Mouse (Mus musculus) megakaryocyte-erythroid progenitor cell, adult 5-6 weeks (primary cell): ENCODE measurements around the gene Poldip3. TPM values are rescaled to one million over a fixed set of nuclear protein-coding genes. Genes with fewer than 3 reads are reported as not detected.
"Not testable (repeated sequence)": the region's sequence is repeated elsewhere in the genome, so short reads cannot be mapped to it uniquely, and the experiment has no call there.

Experiments used
- ATAC-seq: replicated peaks from 2 replicates; pipeline ENCODE4 v1.8.0; 2016; ENCODE audit warnings: mild to moderate bottlenecking, inconsistent platforms; ENCODE audit not compliant: severe bottlenecking, poor library complexity, low FRiP score, low TSS enrichment
- total RNA-seq, 2 experiments: library from RNA; stranded (forward) in 1 of 2; stranded (reverse) in 1 of 2; fragments of 200-1000, 215-1000 nt in 1 of 2; fragments of >200 nt in 1 of 2; fragmentation: Nextera tagmentation in 1 of 2; gene quantifications; 2 replicates each; pipeline ENCODE4 v1.2.3; 2014 to 2017

Poldip3 gene
- total RNA-seq, 2 experiments from 2014 or later = 59.0 to 92.3 TPM

DNA sequence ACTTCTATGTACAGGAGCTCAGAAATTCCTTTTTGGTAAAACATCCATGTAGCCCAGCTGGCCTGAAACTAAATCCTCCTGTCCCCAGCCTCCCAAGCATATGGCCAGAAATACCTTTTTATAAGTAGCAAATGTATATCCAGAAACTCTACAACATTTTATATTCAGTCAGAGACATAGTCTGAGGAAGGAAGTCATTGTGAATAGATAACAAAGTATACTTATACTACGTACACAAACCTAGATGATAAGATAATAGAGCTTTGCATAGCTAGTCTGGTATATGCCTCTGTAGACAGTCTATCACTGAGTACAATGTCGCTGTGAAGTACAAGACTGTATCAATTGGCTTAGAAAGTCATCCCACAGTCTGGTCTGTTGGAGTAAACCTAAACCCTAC is 13.5 kb downstream of the Poldip3 start:
- ATAC-seq = no peak

DNA sequence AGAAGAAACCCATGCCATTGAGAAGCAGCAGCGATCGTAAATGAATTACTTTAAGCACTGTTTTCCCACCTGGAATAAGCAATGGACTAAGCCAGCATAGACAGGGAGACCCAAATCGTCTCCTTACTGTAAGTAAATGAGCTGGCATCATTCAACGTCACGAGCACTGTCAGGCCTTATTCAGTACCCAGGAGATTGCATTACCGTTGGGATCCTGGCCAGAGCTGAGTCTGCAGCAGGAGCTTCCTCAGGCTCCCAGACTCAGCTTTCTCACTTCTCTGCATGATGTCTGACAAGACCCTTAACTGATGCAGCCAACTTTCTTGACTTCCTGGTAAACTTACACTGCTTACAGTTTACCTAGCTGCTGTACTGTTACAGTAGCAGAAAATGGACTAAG is 14.5 kb downstream of the Poldip3 start:
- ATAC-seq = no peak

DNA sequence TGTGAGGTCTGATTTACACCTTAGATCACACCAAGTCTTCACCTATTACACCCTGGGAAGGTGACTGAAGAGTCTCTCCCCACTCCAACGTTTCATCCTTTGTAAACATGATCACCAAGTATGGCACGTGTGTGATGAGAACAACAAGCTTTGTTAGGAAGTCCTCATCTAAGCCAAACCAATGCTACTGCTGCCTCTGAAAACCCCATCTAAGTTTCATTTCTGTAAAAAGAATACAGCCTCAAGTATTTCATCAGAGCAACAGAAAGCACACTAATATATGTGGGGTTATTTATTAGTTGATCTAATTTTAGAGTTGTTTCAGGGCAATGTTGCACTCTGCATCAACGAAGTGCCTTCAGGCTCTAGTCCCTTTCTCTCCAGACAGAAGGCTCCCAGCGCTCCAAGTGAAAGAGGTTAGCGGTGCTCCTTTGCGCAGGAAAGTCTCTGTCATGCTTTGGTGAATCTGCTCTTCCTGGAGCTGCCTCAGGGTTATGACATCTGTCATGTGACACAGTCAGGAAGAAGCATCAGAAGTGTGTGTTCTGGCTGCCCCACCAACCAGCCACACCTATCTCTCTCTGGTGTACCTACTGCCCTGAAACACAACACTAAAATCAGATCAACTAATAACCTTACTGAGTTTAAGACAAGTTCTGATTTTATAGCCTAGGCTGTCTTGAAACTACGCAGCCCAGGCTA is 19.5 kb downstream of the Poldip3 start:
- no peak for ATAC-seq

DNA sequence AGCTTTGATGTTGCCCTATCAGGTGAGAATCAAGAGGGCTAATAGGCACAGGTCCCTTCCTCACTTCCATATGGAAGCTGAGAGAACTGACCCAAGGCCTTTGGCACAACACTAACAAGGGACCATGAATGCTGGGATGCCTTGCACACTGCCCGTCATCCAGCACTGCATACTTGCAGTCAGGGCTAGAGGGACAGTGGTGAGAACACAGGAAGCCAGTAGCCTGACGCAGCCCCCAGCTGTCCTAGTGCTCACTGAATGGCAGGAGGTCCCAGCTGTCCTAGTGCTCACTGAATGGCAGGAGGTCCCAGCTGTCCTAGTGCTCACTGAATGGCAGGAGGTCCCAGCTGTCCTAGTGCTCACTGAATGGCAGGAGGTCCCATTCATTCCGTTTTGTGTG is 22.1 kb downstream of the Poldip3 start:
- ATAC-seq = not testable (repeated sequence)

DNA sequence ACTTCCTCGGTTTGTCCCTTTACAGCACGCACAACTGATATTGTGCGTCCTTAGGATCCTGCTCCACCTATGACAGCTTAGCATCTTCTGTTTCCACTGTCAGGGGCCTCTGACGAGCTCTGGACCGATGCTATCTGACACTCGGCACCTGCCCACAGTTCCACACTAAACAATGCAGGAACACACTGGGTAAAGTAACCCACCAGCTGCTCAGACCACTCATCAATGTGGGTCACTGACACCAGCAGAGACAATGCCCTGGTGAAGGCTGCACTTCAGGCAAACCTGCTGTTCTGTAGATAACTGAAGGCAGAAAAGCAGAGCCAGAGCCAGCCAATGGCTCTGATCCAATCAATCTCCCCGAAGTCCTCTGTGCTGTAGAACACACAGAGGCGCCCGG is 22.6 kb downstream of the Poldip3 start:
- no peak for ATAC-seq

DNA sequence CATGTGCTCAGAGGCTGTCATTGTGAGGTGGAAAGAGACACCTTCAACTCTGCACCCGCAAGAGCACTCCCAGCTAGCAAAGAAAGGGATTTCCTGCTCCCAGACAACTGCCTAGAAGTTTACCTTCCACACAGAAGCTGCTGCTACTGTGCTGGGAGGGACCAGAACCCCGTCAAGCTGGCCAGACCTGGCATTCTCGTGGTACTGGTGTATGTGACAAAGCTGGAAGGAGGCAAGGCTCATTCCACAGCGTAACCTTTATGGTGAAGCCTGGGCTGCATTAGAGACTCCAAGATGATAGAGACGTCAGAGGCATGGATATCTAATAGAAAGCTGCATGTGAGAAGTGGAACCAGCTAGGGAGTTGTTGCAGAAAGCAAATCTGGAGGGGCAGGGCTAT is 24.6 kb downstream of the Poldip3 start:
- no peak for ATAC-seq

DNA sequence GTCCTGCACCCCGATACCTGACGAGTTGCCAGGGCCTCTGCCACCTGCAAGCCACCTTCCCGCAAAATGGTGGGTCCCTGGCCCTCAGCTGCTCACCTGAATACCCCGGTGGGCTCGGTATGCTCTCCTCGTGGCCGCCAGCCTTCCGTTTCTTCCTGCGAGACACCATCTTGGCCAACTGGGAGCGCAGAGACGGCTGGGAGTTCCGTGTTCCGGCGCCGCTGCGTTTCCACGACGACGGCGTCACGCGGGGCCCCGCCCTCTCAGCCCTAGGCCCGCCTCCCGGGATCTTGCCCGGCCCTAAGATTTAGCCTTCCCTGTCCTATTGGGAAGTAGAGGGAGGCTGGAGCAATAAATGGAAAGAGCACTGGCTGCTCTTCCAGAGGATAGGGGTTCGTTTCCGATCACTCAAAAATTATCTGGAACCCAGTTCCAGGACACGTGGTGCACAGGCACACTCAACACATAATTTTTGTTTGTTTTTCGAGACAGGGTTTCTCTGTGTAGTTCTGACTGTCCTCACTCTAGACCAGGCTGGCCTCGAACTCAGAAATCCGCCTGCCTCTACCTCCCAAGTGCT is 26.5 kb downstream of the Poldip3 start, which contains the start of gene Rrp7a:
Gene Rrp7a, minus strand, starts transcription at position 236 of the 580 bp plus-strand sequence.
- ATAC-seq = peak; percentile 85

DNA sequence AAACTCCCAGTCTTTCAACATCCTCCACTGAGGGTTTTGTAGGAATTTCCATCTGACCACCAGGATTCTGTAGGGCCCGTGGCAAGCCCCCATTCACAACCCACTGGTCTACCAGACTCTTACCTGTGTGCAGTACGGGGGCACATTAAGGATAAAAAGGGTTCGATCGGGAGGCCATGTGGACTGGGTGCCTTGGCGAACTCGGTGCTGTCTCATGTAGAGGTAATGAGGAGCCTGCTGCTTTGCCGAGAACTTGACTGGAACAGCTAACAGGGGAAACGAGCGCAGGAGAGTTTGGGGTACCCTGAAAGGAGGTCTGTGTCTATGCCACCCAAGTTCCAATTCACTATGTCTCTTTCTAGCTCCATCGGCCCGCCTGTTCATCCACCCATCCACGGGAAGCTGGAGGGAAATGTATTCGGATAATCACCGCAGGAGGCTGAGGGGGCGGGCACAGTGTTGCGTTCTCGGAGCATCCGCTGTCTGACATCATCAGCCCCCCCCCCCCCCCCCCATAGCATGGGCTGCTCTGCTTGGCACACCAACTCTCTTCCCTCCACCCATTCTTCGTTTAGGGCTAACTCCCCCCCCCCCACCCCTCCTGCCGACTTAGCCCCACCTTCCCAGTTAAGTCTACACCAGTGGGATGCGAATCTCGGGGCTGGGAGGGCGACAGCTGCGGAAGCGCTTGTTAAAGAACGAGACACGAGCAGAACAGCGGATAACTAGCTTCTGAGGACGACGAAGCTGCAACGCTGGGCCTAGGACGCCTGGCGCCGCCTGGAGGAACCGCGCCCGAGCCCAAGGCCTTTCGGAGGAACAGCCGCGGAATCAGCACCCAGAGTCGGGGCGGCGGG is 27.2 kb downstream of the Poldip3 start:
- peak; percentile 20 for ATAC-seq

DNA sequence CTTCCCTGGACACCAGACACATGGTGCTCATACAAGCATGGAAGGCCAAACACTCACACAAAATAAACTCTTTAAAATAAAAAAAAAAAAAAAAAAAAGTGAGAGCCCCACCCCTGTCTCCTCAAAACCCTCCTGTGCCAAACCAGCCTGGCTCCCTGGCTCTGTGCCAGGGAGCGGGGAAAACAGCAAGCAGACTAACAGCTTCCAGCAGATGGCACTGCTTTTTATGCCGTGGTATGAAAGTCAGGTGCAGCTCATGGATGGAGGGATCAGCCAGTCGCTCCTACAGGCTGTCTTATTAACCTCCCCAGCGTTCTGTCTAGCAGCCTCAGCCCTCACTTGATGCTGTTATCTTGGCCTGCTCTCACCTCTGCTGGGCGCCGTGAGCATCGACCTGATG is 30.8 kb downstream of the Poldip3 start:
- peak; percentile 45 for ATAC-seq

DNA sequence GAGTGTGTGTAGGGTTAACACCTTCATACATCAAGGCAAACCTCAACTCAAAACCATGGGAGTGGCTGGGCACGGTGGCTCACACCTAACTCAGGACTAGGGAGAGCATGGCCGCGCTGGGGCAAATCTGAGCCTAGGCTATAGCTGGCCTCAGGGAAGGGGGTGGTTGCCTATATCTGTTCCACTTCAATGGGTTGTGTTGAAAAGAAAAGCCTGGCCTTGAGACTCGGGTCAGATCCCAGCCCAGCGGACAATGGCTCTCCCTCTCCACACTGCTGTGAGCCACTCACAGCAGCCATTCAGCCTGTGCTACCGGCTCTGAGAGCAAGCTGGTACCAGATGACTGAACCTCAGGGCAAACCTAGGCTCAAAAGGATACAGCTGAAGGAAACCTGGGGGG is 34.1 kb downstream of the Poldip3 start:
- ATAC-seq = no peak

DNA sequence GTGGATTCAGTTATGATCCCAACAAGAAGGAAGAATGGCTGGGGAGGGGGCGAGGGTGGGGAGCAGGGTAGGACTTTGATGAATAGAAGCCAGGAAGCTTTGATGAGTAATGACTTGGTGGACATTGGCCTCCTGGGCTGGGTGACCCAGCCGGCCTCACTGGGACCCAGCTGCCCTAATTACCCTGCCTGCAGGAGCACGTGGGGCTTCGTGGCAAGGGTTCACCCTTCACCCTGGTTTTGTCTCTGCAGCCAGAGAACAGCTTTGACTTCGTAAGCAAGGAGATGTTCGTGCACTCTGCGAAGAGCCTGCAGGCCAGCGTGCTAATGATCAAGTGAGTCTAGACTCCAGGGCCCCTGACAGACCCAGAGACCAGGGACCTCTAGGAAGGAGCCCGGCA is 35.1 kb downstream of the Poldip3 start:
- no peak for ATAC-seq

DNA sequence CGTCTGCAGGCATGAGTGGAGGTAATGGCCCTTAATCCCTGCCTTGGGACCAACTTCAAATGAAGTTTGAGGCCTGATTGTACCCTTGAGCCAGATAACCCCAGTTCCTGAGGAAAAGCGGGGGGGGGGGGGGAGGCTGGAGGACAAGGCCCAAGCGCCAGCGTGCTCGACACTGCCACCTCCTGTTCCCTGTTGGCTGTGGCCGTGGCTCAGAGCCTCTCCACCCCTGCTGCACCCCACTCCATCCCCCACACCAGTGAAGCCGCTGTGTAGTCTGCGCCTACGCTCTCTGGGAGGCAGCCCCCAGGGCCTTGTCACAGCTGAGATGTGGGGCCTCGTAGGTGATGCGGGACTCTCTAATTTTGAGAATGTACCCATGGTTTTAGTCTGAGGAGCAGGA is 36.3 kb downstream of the Poldip3 start:
- peak; percentile 85 for ATAC-seq

DNA sequence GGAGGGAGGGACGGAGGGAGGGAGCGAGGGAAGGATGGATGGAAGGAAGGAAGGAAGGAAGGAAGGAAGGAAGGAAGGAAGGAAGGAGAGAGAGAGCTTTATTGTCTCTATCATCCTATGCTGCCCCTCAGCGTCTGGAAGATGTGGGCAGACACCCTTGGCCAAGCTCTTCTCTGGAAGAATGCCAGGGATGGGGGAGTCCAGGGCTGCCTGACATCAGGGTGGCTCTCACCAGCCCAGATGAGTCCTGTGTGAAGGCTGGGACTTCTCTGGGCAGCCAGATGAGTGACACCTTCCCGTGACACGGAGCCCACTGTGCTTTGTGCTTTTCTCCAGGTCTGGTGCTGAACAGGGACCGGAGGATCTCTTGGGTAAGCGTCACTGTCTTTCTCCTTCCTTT is 37.3 kb downstream of the Poldip3 start:
- ATAC-seq = no peak

DNA sequence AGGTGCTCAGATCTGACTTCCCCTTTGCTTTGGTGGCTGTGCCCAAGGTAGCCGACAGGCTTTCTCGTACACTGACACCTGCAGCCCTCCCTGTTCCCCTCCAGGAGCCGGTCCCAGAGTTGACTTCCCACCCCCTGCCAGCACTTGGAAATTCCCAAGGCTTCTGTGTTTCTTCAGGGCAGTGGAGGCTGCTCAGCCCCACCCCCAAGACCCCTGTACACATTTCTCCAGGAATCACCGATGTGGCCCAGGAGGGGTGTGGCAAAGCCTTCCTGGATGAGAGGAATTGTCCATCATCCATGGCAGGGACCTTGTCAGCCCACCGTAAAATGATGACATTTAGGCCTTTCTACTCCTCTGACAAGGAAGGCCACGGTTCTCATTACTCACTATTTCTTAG is 37.9 kb downstream of the Poldip3 start:
- no peak for ATAC-seq

DNA sequence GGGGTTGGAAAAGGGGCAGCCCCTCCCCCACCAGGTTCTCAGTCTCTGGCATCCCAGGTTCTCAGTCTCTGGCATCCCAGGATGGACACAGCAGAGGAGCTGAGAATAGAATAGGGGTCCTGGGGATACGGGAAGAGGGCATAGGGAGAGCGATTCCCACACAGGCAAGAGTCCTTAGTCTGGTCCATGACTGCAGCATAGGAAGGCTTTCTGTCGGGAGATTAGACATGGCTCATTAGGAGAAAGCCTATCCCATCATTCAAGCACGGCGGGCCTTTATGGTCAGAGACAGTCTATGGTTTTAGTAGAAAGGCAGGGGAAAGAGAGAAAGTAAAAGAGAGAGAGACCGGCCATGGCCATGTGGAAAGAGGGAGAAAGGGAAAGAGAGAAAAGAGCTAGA is 41.4 kb downstream of the Poldip3 start:
- ATAC-seq = no peak

DNA sequence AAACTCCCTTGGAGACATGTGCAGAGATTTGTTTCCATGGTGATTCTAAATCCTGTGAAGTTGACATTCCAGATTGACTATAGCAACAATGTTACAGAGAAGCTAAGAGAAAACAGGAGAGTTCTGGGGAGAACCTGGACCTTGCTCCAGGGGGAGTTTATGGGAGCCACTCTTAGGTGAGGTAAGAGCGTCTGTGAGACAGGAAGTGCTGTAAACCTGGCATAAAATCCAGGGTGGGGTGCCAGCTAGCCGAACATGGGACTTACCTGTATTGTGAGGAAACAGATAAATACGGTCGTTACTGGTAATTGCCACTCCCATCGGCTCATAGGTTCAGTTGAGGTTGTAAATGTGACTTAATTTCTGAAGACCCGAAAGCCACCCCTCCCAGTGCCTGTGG is 42.8 kb downstream of the Poldip3 start:
- no peak for ATAC-seq

DNA sequence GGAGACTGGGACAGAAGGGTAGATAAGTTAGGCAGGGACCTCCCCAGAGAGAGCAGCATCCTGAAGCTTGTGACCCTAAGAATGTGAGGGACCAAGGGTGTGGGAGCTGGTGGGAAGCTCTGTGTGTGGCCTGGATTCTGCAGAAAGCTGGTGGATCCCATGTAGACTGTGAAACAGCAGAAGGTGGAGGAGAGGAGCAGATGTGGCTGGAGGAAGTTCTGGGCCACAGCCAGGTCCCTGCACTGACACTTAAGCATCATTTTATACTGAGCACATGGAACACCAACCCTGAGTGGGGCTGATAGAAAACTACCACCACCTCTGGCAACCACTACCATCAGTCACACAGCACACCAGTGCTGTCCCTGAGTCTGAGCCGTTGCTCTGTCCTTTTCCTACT is 46.1 kb downstream of the Poldip3 start:
- ATAC-seq = no peak

DNA sequence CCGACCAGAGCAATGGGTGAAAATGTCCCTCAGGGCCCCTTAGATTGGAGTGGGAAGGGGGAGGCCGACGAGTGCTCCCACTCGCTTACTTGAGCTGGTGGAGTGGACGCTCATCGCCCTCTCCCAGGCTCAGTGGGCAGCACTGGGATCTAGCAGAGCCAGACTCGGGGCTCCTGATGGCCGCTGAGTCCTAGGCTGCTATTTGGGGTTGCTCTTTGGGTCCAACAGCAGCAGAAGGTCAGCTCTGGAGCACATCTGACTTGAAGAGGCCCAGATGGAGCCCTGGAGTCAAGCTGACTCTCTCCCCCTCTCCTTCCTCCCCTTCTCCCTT is 48.9 kb downstream of the Poldip3 start:
- ATAC-seq = no peak; the same call in 1 of the 2 replicates

DNA sequence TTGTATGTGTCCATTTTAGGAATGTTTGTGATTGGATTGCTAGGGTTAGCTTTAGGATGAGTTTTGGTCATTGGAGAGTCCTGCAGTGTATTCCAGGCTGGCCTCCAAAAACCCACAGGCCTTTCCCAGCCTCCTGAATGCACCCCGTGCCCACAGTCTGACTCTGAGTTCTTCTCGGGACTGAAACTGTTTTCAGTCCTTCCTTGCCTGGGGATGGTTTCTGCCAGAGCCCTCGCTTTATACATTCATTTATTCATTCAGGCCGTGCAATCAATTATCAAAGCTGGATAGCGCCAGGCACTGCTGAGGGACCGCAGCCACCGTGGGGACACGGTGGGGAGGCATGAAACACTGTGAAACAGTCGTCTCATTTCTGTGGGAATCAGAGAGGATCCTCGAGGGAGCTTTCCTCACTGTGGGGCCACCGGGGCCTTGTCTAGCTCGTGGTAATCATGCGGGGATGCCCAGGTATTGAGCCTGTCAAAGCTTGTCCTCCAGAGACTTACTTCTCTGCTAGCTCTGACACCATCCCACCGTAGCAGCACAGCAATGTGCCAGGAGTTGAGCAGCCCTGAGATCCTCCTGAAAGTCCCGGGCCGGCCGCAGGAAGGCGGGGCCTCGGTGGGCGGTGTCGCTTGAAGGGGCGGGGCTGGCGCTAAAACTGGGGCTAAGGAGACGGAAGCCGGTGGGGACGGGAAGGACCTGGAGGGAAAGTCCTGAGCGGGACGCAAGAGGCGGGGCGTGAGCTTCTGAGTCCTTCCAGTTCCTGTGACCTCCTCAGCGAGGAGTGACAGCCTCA is 49.5 kb downstream of the Poldip3 start:
- peak; percentile 97 for ATAC-seq

DNA sequence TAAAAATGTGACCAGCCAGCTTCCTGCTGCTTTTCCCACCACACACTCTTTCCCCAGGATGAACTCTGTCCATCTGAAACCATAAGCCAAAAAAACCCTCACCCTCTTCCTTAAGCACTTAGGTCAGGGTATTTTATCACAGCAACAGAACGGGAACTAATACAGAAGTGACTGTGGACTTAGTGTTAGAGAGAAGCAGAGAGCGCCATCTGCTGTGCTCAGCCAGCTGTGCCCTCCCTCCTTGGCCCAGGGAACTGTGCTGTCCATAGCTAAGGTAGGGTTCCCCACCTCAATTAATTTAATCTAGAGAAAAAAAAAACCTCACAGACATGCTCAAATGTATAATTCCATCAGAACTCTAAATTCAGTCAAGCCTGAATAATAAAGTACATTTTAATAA is 53.2 kb downstream of the Poldip3 start:
- no peak for ATAC-seq
